Mouse (Mus musculus) MEL-GATA-1-ER (cell line): ENCODE results near the gene Clk2.

Experiments used
- DNase-seq: peaks from one replicate; pipeline ENCODE4 v3.0.0-alpha.2; 2012; ENCODE audit warnings: low read depth; ENCODE audit errors: extremely low read depth

The Clk2 gene

DNA sequence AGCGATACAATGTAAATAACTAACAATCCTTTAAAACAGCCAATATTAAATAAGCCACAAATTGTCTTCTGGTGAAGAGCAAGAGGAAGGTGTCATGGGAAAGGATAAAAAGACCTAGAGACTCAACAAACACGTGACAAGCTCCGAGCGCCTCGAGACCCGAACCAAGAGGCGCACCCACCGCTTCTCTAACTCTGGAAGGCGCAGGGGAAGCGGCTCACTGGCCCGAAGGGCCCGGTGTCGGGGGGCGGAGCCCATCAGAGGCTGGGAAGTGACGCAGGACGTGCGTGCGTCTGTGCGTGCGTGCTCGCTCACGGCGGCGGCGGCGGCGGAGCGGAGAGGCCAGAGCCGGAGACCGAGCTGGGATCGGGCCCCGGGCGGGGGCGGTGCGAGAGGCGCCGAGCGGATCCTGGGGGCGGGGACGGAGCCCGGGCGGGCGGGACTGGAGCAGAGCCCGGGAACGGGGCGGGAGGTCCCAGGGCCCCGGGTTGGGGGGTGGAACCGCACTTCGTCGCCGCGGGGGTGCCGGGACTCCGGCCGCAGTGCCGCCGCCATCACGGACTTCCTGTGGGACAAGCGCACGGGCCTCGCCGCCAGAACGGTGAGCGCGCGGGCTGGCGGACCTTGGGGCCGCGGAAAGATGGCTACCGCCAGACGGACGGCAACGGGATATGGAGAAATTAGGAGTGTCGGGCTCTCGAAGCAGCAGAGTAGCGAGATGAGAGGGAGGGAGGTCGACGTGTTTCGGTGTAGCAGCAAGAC lies at the start of gene Clk2:
TSS of gene Clk2 (plus strand) at position 290 of the 762 bp plus-strand sequence.
- peak; percentile 92 for DNase-seq

DNA sequence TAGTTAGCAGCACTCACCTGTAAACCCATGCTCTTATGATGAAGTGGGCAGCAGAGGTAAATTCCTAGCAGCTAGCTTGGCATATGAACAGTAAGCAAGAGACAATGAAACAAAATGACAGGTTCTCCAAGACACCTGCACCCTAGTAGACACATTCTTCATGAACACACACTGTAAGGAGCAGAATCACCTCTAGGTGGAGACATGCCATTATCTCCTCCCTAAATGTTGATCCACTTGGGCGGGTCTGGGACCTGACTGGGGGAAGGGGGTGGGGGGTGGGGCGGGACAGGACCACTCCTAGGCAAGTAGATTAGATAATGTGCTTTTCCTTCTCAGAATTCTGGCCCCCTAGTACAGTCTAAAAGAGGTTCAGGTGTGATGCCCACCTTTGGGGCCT lies 49.1 kb upstream of the Clk2 start:
- DNase-seq = peak; percentile 64

DNA sequence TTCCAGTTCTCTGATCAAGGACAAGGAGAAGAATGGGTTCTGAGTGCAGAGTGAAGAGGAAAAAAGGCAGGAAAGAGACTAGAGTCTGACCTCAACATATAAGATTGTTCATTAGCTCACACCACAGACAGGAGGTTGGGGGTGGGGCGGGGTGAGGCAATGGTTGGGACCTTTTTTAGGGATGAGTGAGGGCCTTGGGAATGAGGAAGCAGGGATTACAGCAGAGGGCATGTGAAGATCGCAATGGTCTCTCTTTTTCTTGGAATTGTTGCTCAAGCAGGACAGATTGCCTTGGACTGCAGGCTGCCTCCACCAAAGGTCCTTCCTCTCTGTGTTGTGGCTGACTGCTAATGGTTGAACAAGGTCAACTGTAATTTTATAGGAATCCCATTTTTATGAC lies 41.3 kb upstream of the Clk2 start:
- DNase-seq = no peak

DNA sequence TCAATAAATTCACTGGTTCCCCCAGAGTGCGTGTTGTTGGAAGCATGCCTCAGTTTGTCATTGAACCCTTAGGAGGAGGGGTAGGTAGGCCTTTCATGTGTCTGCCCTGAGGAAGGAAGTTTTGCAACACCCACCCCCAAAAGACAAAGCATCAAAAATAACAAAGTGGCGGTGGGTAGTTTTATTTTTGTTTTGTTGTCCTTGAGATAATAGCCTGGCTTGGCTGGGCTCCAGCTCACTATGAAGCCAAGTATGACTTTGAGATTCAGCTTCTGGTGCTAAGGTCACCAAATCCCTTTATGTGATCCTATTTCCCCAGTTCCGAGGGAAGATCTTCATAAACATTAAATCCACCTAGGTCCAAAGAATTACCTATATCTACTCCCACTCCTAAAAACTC lies 40.4 kb upstream of the Clk2 start:
- DNase-seq = no peak

DNA sequence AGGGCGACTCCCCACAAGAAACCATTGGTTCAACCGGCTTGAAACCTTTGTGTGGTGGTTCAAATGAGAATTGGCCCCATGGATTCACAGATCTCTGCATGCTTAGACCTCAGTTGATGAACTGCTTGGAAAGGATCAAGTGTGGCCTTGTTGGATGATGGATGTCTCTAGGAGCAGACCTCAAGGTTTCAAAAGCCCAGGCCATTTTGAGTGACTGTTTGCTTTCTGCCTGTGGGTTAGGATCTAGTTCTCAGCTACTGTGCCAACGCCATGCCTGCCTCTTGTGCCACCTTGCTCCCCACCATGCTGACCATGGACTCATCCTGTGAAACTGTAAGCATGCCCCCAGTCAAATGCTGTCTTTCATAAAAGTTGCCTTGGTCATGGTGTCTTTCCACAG lies 38.6 kb upstream of the Clk2 start:
- DNase-seq = no peak

DNA sequence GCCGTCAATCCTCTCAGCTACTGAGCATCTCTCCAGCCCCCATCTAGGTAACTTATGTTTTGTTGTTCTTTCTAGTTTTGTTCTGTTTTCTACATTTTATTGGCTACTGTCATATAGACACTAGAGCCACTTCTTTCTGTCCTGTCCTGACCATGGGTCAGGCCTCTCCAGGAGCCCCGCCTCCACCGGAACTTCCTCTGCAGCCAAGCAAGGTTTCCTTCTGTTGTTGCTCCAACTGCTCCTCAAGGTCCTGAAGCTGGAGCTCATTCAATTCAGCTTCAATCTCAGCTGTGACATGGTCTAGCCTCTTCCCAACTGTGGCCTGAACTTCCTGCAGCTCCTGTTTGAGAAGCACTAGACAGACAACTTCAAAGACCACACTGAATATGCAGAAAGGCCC lies 34.7 kb upstream of the Clk2 start:
- DNase-seq = no peak

DNA sequence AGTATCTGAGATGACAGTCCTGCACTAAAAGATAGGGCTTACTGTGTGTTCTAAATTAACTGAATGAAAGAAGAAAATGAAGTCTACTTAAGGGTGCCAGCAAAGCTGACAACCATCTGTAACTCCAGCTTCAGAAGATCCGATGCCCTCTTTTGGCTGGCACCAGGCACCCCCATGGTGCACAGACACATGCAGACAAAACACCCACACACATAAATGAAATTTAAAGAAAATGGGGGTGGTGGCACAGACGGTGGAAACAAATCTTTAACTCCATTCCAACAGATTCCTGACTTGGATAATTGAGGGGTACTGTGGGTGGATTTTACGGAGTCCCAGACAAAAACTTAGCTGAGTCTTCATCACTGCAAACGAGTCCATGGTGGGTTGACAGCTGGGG lies 32.8 kb upstream of the Clk2 start:
- DNase-seq = no peak

DNA sequence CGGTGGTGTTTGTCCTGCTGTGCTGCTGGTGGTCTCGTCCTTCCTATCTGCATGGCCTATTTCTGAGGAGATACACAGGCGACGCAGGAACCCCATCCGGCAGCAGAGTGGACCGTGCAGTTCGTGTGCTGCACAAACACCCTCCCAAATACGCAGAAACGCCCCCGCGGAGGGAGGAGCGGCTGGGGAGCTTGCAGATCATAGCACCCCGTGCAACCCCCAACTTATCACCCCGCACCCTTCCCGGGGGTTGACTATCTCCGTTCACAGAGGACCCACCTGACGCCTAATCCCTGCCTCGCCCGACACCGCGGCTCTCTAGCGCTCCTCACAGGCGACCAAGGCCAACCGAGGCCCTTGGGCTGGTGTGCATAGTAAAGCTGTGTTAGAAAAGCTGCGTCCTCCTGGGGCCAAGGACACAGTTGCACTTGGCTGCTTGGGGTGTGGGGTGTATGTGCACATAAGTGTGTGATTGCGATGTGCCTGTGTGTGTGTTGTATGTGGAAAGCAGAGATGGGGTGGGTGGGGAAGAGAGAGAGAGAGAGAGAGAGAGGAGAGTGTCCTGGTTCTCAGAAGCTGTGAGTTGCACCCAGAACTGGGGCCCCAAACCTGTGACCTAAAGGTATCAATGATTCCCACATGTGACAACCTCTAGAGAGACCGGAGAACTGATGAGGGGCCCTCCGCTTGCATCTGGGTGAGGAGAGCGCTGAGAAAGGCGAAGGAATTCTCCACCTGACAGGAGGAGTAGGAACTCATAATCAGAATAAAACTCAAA lies 32.1 kb upstream of the Clk2 start:
- peak; percentile 96 for DNase-seq

DNA sequence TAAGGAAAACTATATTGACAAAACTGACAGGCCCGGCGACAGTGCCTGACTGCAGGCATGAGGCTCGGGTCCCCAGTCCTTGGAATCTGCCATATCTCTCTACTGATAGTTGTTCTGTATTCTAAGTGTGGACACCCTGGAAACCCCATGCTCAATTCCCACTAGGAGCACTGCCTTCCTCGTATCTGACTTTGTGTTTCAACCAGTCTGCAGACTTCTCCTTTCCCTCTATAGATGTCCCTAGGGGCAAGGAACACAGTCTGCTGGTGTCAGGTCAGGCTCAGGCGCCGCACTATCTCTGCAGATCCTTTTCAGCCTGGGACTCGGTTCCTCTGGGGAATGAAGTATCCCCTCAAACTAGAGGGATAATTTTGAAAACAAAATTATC lies 31.5 kb upstream of the Clk2 start:
- DNase-seq = peak; percentile 52

DNA sequence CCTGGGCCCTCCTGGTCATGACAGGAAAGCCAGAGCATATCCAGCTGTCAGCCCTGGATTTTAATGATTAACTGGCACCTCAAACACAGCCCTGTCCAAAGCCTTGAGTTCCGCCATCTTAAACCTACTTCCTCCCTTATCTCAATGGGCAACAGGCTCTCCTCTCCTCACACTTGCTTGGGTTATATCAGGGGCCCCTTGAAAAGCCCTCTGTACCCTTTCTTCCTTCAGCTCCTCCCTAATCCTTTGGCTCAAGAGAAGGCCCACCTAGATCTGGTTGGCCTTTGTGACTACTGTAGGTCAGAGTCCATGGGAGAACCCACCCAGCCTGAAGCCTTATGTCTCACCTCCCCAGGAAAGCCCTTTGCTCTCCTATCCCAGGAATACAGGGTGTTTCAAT lies 30.8 kb upstream of the Clk2 start:
- peak; percentile 41 for DNase-seq

DNA sequence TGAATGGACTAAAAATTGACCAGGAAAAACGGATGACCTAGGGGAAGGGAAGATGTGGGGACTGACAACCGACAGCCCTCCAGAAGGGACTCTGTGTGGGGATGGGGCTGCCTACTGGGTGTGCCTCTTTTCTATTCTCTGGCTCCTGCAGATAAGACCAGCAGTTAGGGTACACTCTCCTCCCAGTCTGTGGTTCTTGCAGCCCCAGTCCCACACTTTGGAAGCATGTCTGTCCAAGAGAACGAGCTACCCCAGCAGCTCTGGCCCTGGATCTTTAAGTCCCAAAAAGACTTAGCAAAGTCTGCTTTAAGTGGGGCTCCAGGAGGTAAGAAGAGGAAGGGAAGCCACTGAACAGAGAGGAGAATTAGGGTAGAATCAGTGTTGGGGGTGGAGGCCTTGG lies 28.6 kb upstream of the Clk2 start, which contains the start of gene Pklr:
TSS of gene Pklr (plus strand) at position 185 of the 400 bp plus-strand sequence.
- DNase-seq = peak; percentile 84

DNA sequence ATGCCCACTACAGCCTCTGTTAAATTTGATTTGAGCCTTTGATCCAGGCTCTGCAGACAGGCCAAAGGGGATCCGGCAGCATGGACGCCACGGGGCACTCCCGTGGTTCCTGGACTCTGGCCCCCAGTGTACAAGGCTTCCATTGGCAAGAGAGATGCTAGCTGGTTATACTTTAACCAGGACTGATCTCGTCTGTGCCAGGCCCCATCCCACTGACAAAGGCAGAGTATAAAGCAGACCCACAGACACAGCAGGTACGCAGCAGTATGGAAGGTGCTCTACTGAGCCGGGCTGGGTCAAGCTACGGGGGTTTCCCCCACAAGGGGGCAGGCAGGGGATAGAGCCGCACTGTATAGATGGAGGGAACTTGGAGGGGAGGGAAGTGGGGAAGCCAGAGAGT lies 28.2 kb upstream of the Clk2 start:
- DNase-seq = peak; percentile 54

DNA sequence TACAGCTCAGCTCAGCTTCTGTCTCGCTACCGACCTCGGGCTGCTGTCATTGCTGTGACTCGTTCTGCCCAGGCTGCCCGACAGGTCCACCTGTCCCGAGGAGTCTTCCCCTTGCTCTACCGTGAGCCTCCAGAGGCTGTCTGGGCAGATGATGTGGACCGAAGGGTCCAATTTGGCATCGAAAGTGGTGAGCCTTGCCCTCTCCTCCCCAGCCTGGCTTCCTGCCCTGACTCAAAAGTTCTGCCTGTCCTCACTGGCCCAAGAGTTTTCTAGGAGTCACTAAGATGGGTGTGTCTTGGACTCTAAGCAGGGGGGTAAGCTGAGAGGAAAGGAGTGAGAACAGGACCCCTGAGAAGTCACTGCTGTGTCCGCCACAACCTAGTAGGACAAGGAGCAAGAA lies 19.8 kb upstream of the Clk2 start:
- no peak for DNase-seq

DNA sequence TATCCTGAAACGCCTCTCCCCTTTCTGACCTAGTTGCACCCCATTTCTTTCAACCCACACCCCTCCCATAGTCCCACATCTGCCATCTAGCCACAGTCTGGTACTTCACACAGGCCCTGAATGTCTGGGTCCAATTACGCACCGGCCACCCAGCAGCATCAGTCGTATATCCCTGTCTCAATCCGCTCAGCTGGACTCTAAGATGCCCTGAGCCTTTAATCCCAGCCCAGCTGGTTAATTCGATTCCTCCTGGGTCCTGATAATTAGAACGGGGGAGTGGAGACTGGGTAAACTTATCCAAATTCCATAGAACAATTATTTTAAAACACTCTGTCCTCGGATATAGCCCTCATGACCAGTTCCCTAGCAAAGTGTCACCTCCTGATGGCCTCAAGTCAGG lies 19.0 kb upstream of the Clk2 start:
- DNase-seq = no peak

DNA sequence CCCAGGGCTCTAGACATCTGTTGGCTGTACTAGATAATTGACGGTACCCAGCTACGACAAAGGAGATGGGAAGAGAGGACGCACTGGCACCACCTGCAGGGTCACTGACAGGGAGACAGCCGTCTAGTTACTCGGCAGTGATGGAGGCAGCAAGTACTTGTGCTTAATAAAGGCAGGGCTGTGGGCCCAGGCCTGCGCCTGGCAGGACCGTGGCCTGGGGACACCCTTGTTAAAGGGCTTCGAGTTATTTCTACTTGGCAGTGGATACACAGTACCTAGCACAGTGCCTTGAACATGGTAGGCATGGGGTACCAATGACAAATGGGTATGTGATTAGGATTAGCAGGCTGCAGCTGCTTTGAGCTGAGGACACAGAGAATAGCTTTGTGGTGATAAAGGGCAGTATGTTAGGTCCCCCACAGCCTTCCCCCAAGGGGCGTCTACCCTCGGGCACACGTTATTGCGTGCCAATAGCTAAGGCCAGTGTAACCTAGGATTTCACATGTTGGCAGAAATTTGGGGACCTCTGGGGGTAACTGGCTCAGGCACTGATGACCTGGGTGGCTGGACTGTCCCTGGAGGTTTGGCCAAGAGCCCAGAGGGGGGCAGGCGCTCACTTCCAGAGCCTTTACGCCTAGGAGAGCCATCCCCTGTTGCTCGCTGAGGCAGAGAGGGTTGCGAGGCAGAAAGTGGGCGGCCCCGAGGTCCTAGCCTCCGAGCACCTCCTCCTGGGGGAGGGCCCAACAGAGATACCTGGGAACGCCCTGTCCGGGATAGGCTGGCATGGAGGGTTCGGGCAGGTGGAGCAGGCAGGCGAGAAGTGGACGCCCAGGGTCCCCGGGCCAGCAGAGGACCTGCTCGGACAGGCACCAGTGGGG lies 17.3 kb upstream of the Clk2 start:
- DNase-seq = no peak

DNA sequence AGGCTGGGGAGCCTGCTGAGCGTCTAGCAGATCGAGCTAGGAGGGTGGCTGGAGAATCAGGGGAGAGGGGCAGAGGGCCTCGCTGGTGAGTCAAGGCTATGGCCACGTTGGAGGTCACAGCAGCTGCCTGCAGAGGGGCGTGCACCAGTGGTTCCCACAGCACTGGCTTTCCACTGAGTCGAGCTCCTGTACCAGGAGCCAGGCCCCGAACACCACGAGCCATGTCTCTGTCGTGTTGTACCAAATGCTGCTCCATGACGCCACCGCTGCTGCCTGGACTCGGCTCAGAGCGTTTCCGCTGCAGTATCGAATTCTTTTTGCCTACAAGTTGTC lies 16.6 kb upstream of the Clk2 start:
- DNase-seq = no peak

DNA sequence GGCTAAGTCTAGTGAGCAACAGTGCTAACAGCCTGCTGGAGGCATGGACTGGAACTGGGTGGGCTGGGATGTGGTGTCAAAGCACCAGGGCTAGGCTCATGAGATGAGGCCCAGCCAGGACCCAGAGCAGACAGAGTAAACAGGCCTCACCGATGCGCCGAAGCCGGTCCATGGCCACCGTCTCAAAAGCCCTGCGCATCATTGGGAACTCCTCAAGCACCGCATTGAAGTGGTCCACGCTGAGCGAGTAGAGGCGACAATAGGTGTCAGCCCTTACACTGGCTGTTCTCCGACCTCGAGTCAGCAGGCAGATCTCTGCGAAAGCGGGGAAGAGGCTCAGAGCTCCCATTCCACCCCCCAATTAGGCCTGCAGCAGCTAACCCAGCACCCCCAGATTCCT lies 16.0 kb upstream of the Clk2 start:
- DNase-seq = no peak

DNA sequence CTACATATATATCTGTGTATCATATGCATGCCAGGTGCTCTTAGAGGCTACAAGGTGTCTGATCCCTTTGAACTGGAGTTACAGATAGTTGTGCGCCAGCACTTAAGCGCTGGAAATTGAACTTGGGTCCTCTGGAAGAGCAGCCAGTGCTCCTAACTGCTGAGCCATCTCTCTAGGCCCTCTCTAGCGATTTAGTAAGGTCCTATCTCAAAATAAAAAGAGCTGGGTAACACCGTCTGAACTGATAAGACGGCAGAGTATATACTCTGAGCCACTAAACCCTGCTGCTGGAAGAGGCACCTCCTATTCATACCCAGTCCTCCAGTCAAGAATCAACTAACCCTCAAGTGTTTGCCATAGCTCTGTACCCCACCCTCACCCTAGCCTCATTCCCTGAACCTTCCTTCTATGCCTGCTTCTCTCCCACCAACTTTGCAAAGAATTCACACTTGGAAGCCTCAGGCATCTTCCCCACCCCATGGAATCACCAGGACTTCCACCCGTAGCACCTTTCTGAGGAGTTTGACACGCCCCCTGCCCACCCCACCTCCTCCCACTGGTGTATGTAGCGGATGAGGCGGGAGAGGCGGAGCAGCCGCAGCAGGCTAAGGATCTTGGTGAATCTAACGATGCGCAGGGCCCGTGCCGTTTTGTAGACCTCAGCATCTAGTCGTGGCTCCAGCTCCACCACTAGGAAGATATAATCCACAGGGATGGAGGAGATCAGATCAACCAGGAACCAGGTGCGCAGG lies 12.3 kb upstream of the Clk2 start:
- DNase-seq = no peak

DNA sequence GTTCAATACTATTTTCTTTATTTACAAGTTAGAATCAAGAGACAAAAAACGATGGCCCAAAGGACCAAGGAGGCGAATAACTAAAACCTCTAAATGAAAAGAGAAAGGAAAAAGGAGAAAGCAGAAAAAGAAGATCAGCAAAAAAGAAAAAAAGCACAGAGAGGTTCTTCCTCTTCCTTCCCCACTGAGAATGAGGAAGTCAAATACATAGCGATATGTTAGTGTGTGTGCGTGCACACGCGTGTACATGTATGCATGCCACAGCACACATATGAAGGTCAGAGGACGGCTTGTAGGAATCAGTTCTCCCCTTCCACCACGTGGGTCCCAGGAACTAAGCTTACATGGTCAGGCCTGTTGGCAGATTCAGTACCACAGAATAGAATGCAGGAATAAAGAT lies 7.6 kb upstream of the Clk2 start:
- no peak for DNase-seq

DNA sequence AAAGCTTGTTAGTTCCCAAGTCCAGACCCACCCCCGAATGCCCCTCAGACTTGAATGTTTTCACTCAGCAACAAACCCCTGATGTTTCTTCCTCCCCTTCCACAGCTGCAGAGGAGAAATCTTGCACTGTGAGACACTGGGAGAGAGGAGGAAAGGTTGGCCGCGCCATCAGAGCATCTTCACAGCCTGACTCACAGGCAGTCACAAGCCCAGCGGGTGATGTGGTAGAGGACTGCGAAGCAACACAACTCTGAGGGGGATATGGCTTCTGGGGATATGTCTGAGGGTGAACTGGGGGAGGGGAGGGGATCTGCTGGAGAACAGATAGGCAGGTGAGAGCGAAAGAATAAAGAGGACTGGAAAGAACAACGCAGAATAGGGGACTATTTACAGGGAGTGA lies 5.9 kb upstream of the Clk2 start:
- no peak for DNase-seq

DNA sequence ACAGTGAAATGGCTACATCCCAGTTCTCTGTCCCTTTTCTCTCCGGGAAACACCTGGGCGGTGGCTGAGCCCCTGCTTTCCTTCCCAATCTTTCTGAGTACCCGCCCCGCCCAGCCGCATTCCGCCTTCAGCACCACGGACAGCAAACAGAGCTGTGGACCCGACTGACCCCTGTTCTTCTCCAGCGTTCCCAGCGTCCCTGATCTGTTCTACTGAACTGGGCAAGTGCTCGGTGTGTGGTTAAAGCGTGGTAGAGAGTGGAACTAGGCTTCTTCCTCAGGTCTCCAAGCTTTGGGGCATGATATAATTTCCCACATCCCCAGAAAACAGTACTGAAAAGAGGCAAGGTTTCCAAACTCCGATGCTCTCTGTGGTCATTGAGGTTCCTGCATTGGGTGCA lies 5.4 kb upstream of the Clk2 start:
- DNase-seq = peak; percentile 42
